Mouse (Mus musculus) right cerebral cortex, postnatal 14 days (tissue): Measurements from ENCODE around the gene Txnrd3.
A peak's percentile ranks its signal among the peaks of the same experiment; 100 is the strongest.

Experiments
- DNase-seq: peaks from one replicate; pipeline ENCODE4 v3.0.0; 2022

Gene Txnrd3

GRCm38 (mm10) chr6:89658342-89658741, 14.6 kb downstream of the Txnrd3 start:
- no peak for DNase-seq

GRCm38 (mm10) chr6:89658931-89659330, 15.1 kb downstream of the Txnrd3 start:
- no peak for DNase-seq

DNA sequence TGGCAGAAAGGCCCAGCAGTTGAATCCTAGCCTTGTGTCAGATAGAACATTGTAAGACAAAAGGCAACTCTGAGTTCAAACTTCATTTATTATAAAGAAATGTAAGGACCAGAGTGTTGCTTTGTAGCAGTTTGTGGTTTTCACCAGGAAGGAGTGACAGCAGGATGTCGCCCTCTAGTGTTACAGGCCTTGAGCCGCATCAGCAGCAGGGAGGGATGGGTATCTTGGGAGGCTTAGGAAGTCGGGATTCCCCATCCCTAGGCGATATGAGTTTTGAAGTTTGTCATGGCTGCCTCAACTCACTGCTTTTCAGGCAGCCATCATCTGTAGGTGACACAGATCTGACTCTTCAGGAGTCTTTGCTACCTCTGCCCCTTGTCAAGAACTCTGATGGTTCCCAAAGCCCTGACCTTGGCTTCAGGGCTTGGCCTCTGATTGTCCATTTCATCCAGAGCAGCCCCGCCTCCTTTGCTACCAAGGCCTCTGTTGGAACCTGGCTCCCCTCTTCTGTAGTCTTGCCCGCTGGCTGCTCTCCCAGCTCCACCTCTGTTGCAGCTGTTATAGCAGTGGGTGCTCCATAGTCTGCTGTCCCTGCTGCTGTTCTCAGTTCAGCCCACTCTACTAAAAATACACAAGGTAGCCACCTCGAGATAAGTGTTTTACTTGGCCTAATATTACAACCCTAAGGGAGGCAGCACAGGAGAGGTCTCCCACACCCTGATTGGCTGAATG, 16.1 kb downstream of the Txnrd3 start:
- DNase-seq = peak; percentile 45

DNA sequence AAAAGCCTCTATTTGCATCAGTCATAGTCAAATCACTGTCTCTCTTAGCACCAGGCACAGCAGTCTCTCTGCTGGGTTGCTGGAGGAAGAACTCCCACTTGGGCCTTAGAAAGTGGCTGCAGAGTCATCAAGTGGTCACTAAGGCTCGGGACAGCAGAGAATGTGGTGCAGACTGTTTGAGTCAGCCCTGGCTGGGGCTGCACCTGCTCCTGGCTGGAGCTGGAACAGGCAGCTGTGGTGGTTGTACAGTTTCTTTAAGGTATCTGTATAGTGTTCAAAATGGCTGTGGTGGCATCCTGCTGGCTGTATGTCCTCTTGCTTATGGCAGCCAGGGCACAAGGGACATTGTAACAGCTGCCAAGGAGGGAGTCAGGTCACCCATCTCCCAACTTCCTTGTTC, 16.7 kb downstream of the Txnrd3 start:
- DNase-seq = no peak

DNA sequence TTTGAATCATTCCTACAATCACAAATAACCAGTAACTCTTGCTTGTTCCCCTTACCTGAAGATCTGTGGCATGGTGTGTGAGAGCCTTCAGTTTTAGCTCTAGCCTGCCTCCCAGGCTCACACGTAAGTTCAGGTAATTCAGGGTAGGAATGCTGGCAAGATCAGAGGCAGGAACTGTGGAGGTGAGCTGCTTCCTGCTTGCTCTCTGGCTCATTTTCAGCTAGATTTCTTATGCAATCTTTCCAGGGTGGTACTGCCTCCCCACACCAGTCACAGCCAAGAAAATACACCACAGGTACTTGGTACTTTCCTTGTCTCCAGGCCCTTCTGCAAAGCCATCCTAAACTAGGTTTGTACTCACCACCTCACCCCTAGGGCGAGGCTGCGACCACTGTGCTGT, 18.7 kb downstream of the Txnrd3 start:
- no peak for DNase-seq

GRCm38 (mm10) chr6:89665155-89665554, 21.4 kb downstream of the Txnrd3 start:
- DNase-seq = no peak

GRCm38 (mm10) chr6:89665667-89666066, 21.9 kb downstream of the Txnrd3 start:
- DNase-seq = no peak

DNA sequence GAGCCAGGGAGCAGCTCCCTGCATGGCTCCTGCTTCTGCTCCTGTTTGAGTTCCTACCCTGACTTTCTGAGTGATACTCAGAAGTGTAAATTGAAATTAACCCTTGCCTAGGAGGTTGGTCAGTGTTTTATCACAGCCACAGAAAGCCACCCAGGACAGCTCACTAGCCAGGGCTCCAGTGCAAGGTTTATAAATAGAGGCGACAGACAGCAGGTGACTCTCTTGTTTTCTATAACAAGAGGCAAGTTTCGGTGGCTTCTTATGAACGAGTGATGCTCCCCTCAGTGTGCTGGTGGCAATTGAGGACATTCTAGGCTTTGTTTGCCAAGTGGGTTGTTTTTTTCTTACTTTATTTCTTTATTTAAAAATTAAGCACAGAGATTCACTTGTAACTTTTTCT, 23.2 kb downstream of the Txnrd3 start:
- no peak for DNase-seq

DNA sequence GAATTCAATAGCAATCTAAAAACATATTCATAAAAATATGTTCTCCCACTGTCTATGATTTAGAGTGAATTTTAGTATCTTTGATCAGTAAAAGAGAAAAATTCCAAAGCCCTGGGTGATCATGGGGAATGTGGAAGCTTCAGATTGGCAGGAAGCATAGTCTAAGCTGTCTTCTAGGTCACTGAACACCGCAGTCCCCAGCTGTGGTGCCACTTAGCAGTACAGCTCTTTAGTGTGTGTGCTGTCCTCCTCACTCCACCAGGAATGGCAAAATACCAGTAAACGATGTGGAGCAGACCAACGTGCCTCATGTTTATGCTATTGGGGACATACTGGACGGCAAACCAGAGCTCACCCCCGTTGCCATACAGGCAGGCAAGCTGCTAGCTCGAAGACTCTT, 25.8 kb downstream of the Txnrd3 start:
- DNase-seq = no peak

DNA sequence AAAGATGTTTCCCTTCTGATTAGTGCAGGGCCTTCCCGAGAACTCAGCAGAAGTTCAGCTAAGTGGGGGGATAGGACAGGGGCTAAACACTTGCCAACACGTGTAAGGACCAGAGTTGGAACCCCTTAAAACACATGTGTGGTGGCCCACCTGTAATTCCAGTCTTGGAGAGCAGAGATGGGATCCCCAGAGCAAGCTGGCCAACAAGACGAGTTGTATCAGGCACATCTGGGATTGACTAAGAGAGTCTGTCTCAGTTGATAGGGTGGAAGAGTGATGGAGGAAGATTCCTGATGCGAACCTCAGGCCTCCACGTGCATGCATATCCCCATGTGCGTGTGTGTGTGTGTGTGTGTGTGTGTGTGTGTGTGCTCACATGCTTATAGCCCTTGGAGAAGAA, 27.6 kb downstream of the Txnrd3 start:
- no peak for DNase-seq

DNA sequence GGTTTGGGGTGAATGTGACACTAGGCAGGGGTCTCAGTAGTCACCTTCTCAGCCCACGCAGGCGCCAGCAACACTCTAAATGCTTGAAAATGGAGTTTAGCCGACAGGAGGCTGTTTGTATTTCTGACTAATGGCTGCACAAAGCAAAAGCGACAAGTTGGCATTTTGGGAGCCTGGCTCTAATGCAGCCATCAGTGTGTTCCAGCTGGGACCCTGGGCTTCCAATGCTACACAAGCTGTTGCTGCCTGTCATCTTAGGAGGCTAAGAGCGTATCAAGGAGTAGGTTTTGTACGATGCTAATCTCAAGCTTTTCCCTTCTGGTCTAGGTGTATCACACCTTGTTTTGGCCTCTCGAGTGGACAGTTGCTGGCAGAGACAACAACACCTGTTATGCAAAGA, 28.9 kb downstream of the Txnrd3 start:
- no peak for DNase-seq

DNA sequence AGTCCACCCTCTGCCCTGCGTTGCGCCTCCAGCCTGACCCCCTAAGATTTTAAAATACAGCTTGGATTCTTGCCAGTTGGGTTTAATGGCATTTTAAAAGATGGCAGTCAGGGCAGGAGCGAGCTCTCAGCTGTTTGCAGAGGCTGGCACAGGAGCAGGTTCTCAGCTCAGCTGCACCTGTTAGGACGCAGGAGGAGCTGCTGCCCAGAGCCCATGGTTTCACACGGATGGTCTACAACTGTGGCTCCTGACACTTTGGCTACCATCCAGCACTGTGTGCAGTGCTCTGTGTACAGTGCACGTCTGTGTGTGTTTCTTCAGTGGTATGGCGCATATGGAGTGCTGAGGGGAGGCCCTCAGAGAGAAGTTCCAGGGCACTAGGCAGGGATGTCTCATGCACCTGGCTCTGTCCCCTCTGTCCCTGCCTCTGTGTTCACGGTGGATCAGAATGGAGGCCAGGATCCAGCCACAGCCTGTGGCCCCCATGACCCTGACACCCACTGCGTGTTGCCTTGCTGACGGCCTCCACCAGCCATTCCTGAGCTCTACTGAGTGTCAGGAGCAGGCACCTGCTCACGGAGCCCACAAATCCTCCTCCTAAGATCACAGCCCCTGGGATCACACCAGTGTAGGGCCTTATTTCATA, 29.5 kb downstream of the Txnrd3 start:
- DNase-seq = no peak

DNA sequence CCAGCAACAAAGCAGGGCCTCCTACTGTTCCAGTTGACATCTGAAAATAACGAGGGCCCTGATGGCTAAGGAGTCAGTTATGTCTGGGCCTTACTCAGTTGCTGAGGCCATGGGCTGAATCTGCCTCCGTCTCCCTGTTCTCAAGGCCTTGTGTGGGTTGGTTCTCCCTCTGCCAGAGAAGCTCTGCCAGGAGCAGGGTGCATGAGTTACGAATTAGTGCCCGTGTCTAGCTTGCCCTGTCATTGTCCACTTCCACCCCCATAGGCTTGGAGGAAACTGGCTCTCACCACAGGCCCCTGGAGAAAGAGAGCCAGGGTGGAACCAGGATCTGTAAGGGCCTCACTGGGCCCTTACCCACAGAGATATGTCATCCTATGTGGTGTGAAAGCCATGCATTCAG, 34.7 kb downstream of the Txnrd3 start:
- DNase-seq = no peak

GRCm38 (mm10) chr6:89679291-89679835, 35.6 kb downstream of the Txnrd3 start:
- peak; percentile 66 for DNase-seq

GRCm38 (mm10) chr6:89680155-89680554, 36.4 kb downstream of the Txnrd3 start:
- DNase-seq = peak; percentile 76

- DNase-seq = no peak
Observed at GRCm38 (mm10) chr6:89684231-89684630, 40.4 kb downstream of the Txnrd3 start.

GRCm38 (mm10) chr6:89687100-89687499, 43.3 kb downstream of the Txnrd3 start:
- no peak for DNase-seq

GRCm38 (mm10) chr6:89706624-89707023, 62.8 kb downstream of the Txnrd3 start:
- no peak for DNase-seq

DNA sequence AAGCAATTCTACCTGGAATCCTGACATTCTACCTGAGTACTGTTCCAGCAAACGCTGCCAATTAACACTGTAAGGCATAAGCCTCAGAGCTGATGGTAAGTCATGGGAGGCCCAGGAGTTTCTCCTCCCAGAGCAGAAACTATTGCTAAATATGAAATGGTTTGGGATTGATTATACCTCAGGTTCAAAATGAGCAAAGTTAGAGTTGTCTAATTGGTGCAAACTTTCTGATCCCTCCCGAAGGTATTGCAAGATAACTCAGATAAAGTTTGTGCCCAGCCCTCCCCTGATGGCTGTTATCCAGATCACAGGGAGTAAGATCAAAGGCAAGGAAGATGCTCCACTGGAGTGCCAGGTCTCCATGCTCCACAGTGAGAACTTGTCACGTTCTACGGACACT, 63.5 kb downstream of the Txnrd3 start, which contains the start of gene Vmn1r40:
TSS of gene Vmn1r40 (plus strand) at position 301 of the 400 bp plus-strand sequence.
- no peak for DNase-seq

DNA sequence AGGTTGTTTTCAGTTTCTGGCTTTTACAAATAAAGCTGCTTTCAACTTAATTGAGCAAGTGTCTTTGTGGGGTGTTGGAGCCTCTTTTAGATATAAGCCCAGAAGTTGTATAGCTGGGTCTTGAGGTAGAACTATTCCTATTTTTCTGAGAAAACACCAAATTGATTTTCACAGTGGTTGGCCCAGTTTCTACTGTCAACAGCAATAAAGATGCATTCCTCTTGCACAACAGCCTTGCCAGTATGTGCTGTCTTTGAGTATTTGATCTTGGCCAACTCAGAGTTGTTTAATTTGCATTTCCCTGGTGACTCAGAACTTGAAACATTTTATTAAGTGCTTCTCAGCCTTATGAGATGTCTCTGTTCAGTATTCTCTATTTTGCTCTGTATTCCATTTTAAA, 74.3 kb downstream of the Txnrd3 start:
- no peak for DNase-seq
